Mouse (Mus musculus) left cerebral cortex, postnatal 25 days (tissue): Measurements from ENCODE around the gene Camk2b. TPM values are rescaled to one million over a fixed set of nuclear protein-coding genes. Genes with fewer than 3 reads are reported as not detected.

Source experiments
- DNase-seq, 2 experiments: peaks; one replicate each; pipeline ENCODE4 v3.0.0; 2022; ENCODE audit warnings: low spot score in 2 of 2, mixed read lengths in 1 of 2
- intact Hi-C: fragments of 180-260 bp; cut with DNase I; formaldehyde crosslinking; loops from one replicate; pipeline ENCODE4 v1.15.1; 2025
- total RNA-seq, 2 experiments: library from RNA; stranded (reverse); gene quantifications; 2 replicates each; pipeline ENCODE4 v1.2.3; 2021

The Camk2b gene
- total RNA-seq, 2 experiments from 2014 or later = 645 to 685 TPM

GRCm38 (mm10) chr11:5999832-6000771 is 66.1 kb downstream of the Camk2b start:
- intact Hi-C loops = loop anchor here (1.0 to 5.0 kb wide), 3 partner anchors 17 to 119 kb away; partner anchors contain the start of gene Camk2b
- DNase-seq = peak; percentile 85 to 98

GRCm38 (mm10) chr11:5998472-5998871 is 67.7 kb downstream of the Camk2b start:
- DNase-seq = no peak
- intact Hi-C loops = no loop called here

GRCm38 (mm10) chr11:5995989-5996388 is 70.2 kb downstream of the Camk2b start:
- peak; percentile 81 for DNase-seq
- intact Hi-C loops = loop anchor here (1.0 to 2.0 kb wide), 2 partner anchors 31 to 192 kb away; no protein-coding TSS in a partner anchor

- no peak for DNase-seq
- intact Hi-C loops = loop anchor here (5.0 kb wide), 1 partner anchor 267 kb away; no protein-coding TSS in a partner anchor
Measured at GRCm38 (mm10) chr11:5994880-5995279, 71.3 kb downstream of the Camk2b start.

GRCm38 (mm10) chr11:5994212-5994611 is 72.0 kb downstream of the Camk2b start:
- intact Hi-C loops = loop anchor here (5.0 kb wide), 1 partner anchor 268 kb away; no protein-coding TSS in a partner anchor
- DNase-seq = no peak

- no peak for DNase-seq
- intact Hi-C loops = loop anchor here (5.0 kb wide), 1 partner anchor 271 kb away; no protein-coding TSS in a partner anchor
Measured at GRCm38 (mm10) chr11:5990910-5991309, 75.3 kb downstream of the Camk2b start.

- DNase-seq = no peak
- intact Hi-C loops = loop anchor here (5.0 kb wide), 1 partner anchor 272 kb away; no protein-coding TSS in a partner anchor
Measured at GRCm38 (mm10) chr11:5989954-5990593, 76.1 kb downstream of the Camk2b start.

GRCm38 (mm10) chr11:5988126-5988525 is 78.0 kb downstream of the Camk2b start:
- DNase-seq = no peak
- intact Hi-C loops = no loop called here

- intact Hi-C loops = no loop called here
Measured at GRCm38 (mm10) chr11:5983629-5984028, 82.5 kb downstream of the Camk2b start.

GRCm38 (mm10) chr11:5981323-5981722 is 84.8 kb downstream of the Camk2b start:
- no peak for DNase-seq
- intact Hi-C loops = no loop called here

More at GRCm38 (mm10) chr11:5983629-5984028, 82.5 kb downstream of the Camk2b start:
- no peak for DNase-seq

- DNase-seq = no peak
- intact Hi-C loops = no loop called here
Measured at GRCm38 (mm10) chr11:5980561-5980960, 85.6 kb downstream of the Camk2b start.

- DNase-seq = no peak
- intact Hi-C loops = no loop called here
Measured at GRCm38 (mm10) chr11:5980108-5980507, 86.1 kb downstream of the Camk2b start.

GRCm38 (mm10) chr11:5979088-5979487 is 87.1 kb downstream of the Camk2b start:
- intact Hi-C loops = no loop called here
- DNase-seq = no peak

- DNase-seq = no peak
- intact Hi-C loops = no loop called here
Measured at GRCm38 (mm10) chr11:5976106-5976505, 90.1 kb downstream of the Camk2b start.

- intact Hi-C loops = no loop called here
- no peak for DNase-seq
Measured at GRCm38 (mm10) chr11:5975068-5975467, 91.1 kb downstream of the Camk2b start.

- DNase-seq = no peak
- intact Hi-C loops = no loop called here
Measured at GRCm38 (mm10) chr11:5974053-5974452, 92.1 kb downstream of the Camk2b start.

- intact Hi-C loops = no loop called here
- DNase-seq = no peak
Measured at GRCm38 (mm10) chr11:5973151-5973550, 93.0 kb downstream of the Camk2b start.

- intact Hi-C loops = no loop called here
- DNase-seq = no peak
Measured at GRCm38 (mm10) chr11:5971202-5971601, 95.0 kb downstream of the Camk2b start.

GRCm38 (mm10) chr11:5968223-5968622 is 97.9 kb downstream of the Camk2b start:
- DNase-seq = no peak
- intact Hi-C loops = loop anchor here (10.0 kb wide), 1 partner anchor 297 kb away; the partner anchor contains the start of gene Ddx56

GRCm38 (mm10) chr11:5966751-5967150 is 99.4 kb downstream of the Camk2b start:
- intact Hi-C loops = loop anchor here (10.0 kb wide), 1 partner anchor 298 kb away; the partner anchor contains the start of gene Ddx56
- DNase-seq = no peak
